Mouse (Mus musculus): Measurements from ENCODE around the gene Mink1. TPM values are rescaled to one million over a fixed set of nuclear protein-coding genes. Genes with fewer than 3 reads are reported as not detected.

The Mink1 gene
- polyA plus RNA-seq, 1 experiment from 2014 or later, result 12.5 TPM

GRCm38 (mm10) chr11:70628431-70628830 lies 65.8 kb downstream of the Mink1 start:
- H3K27me3 ChIP-seq (ENCODE audit: control insufficient read depth, insufficient read depth, low read length), result no peaks in the 10 kb centered on the region
- no peaks in the 10 kb centered on the region for H3K9me3 ChIP-seq (replicated peaks; ENCODE audit: control insufficient read depth, low read length)
- H3K9ac ChIP-seq (ENCODE audit: low read length), result no peak overlapping the region
- H3K36me3 ChIP-seq (ENCODE audit: control insufficient read depth, insufficient read depth, low read length), result no peaks in the 10 kb centered on the region
- ATAC-seq (ENCODE audit: insufficient read depth, low FRiP score), result no peak
- no peak overlapping the region for H3K4me3 ChIP-seq (replicated peaks; ENCODE audit: low read length)
- no peak overlapping the region for H3K27ac ChIP-seq (ENCODE audit: low read length)
- H3K4me2 ChIP-seq (ENCODE audit: low read depth, low read length), result no peak overlapping the region
- no peaks in the 10 kb centered on the region for H3K4me1 ChIP-seq (ENCODE audit: control insufficient read depth, insufficient read depth, low read length)
- 72% methylated on average over 2 of the region's 2 CpGs for WGBS

- WGBS, result 40% methylated on average over 5 of the region's 5 CpGs
- H3K36me3 ChIP-seq (ENCODE audit: control insufficient read depth, insufficient read depth, low read length), result no peaks in the 10 kb centered on the region
- H3K9me3 ChIP-seq (replicated peaks; ENCODE audit: control insufficient read depth, low read length), result no peaks in the 10 kb centered on the region
- no peaks in the 10 kb centered on the region for H3K27me3 ChIP-seq (ENCODE audit: control insufficient read depth, insufficient read depth, low read length)
- H3K27ac ChIP-seq (ENCODE audit: low read length), result no peak overlapping the region
- H3K4me3 ChIP-seq (replicated peaks; ENCODE audit: low read length), result no peak overlapping the region
- no peaks in the 10 kb centered on the region for H3K4me1 ChIP-seq (ENCODE audit: control insufficient read depth, insufficient read depth, low read length)
- H3K9ac ChIP-seq (ENCODE audit: low read length), result no peak overlapping the region
- H3K4me2 ChIP-seq (ENCODE audit: low read depth, low read length), result no peak overlapping the region
- ATAC-seq (ENCODE audit: insufficient read depth, low FRiP score), result no peak
Observed at GRCm38 (mm10) chr11:70629557-70629956, 66.9 kb downstream of the Mink1 start.

- no peaks in the 10 kb centered on the region for H3K36me3 ChIP-seq (ENCODE audit: control insufficient read depth, insufficient read depth, low read length)
- H3K4me3 ChIP-seq (replicated peaks; ENCODE audit: low read length), result no peak overlapping the region
- no peak overlapping the region for H3K9ac ChIP-seq (ENCODE audit: low read length)
- WGBS, result 75% methylated on average over 7 of the region's 7 CpGs
- no peaks in the 10 kb centered on the region for H3K27me3 ChIP-seq (ENCODE audit: control insufficient read depth, insufficient read depth, low read length)
- no peak for ATAC-seq (ENCODE audit: insufficient read depth, low FRiP score)
- H3K9me3 ChIP-seq (replicated peaks; ENCODE audit: control insufficient read depth, low read length), result no peaks in the 10 kb centered on the region
- no peak overlapping the region for H3K4me2 ChIP-seq (ENCODE audit: low read depth, low read length)
- no peak overlapping the region for H3K27ac ChIP-seq (ENCODE audit: low read length)
- no peaks in the 10 kb centered on the region for H3K4me1 ChIP-seq (ENCODE audit: control insufficient read depth, insufficient read depth, low read length)
Observed at GRCm38 (mm10) chr11:70630129-70630528, 67.4 kb downstream of the Mink1 start.

GRCm38 (mm10) chr11:70635601-70636000 lies 72.9 kb downstream of the Mink1 start:
- ATAC-seq (ENCODE audit: insufficient read depth, low FRiP score), result no peak
- WGBS, result 75% methylated on average over 4 of the region's 4 CpGs

GRCm38 (mm10) chr11:70637764-70638163 lies 75.1 kb downstream of the Mink1 start:
- Histone ChIP-seq H3K4me2 (ENCODE audit: low read depth, low read length) (no peak overlapping the region), H3K27ac (ENCODE audit: low read length) (no peak overlapping the region), H3K4me3 (replicated peaks; ENCODE audit: low read length) (no peak overlapping the region), H3K9me3 (replicated peaks; ENCODE audit: control insufficient read depth, low read length) (no peaks in the 10 kb centered on the region), H3K27me3 (ENCODE audit: control insufficient read depth, insufficient read depth, low read length) (no peaks in the 10 kb centered on the region), H3K4me1 (ENCODE audit: control insufficient read depth, insufficient read depth, low read length) (no peaks in the 10 kb centered on the region), H3K9ac (ENCODE audit: low read length) (no peak overlapping the region), H3K36me3 (ENCODE audit: control insufficient read depth, insufficient read depth, low read length) (no peaks in the 10 kb centered on the region)
- ATAC-seq (ENCODE audit: insufficient read depth, low FRiP score), result no peak
- WGBS, result 100% methylated on average over 1 of the region's 1 CpGs

More at GRCm38 (mm10) chr11:70635601-70636000, 72.9 kb downstream of the Mink1 start:
- H3K9ac ChIP-seq (ENCODE audit: low read length), result no peak overlapping the region
- no peaks in the 10 kb centered on the region for H3K4me1 ChIP-seq (ENCODE audit: control insufficient read depth, insufficient read depth, low read length)
- no peak overlapping the region for H3K27ac ChIP-seq (ENCODE audit: low read length)
- no peak overlapping the region for H3K4me2 ChIP-seq (ENCODE audit: low read depth, low read length)
- no peaks in the 10 kb centered on the region for H3K9me3 ChIP-seq (replicated peaks; ENCODE audit: control insufficient read depth, low read length)
- no peaks in the 10 kb centered on the region for H3K27me3 ChIP-seq (ENCODE audit: control insufficient read depth, insufficient read depth, low read length)
- no peak overlapping the region for H3K4me3 ChIP-seq (replicated peaks; ENCODE audit: low read length)
- H3K36me3 ChIP-seq (ENCODE audit: control insufficient read depth, insufficient read depth, low read length), result no peaks in the 10 kb centered on the region

GRCm38 (mm10) chr11:70638293-70638692 lies 75.6 kb downstream of the Mink1 start:
- Histone ChIP-seq H3K9me3 (replicated peaks; ENCODE audit: control insufficient read depth, low read length) (no peaks in the 10 kb centered on the region), H3K27me3 (ENCODE audit: control insufficient read depth, insufficient read depth, low read length) (no peaks in the 10 kb centered on the region), H3K36me3 (ENCODE audit: control insufficient read depth, insufficient read depth, low read length) (no peaks in the 10 kb centered on the region), H3K4me3 (replicated peaks; ENCODE audit: low read length) (no peak overlapping the region), H3K4me1 (ENCODE audit: control insufficient read depth, insufficient read depth, low read length) (no peaks in the 10 kb centered on the region), H3K9ac (ENCODE audit: low read length) (no peak overlapping the region), H3K4me2 (ENCODE audit: low read depth, low read length) (no peak overlapping the region), H3K27ac (ENCODE audit: low read length) (no peak overlapping the region)
- 80% methylated on average over 1 of the region's 1 CpGs for WGBS
- no peak for ATAC-seq (ENCODE audit: insufficient read depth, low FRiP score)

GRCm38 (mm10) chr11:70638714-70639278 lies 76.1 kb downstream of the Mink1 start, which contains the start of gene Gp1ba:
Gene Gp1ba, plus strand, starts transcription at chr11:70639122.
- WGBS, result 21% methylated on average over 5 of the region's 5 CpGs
- Histone ChIP-seq H3K36me3 (ENCODE audit: control insufficient read depth, insufficient read depth, low read length) (no peaks in the 10 kb centered on the region), H3K27ac (ENCODE audit: low read length) (no peak within 1 kb of the TSS), H3K9me3 (replicated peaks; ENCODE audit: control insufficient read depth, low read length) (no peaks in the 10 kb centered on the region), H3K27me3 (ENCODE audit: control insufficient read depth, insufficient read depth, low read length) (no peaks in the 10 kb centered on the region), H3K9ac (ENCODE audit: low read length) (no peak within 1 kb of the TSS), H3K4me3 (replicated peaks; ENCODE audit: low read length) (no peak within 1 kb of the TSS), H3K4me1 (ENCODE audit: control insufficient read depth, insufficient read depth, low read length) (no peaks in the 10 kb centered on the region), H3K4me2 (ENCODE audit: low read depth, low read length) (no peak within 1 kb of the TSS)
- no peak for ATAC-seq (ENCODE audit: insufficient read depth, low FRiP score)

- no peak overlapping the region for H3K9ac ChIP-seq (ENCODE audit: low read length)
- 81% methylated on average over 8 of the region's 8 CpGs for WGBS
- no peak overlapping the region for H3K27ac ChIP-seq (ENCODE audit: low read length)
- H3K36me3 ChIP-seq (ENCODE audit: control insufficient read depth, insufficient read depth, low read length), result 0 out of 2 replicates have a peak, but pooled peaks cover 6% of the 10 kb centered on the region
- ATAC-seq (ENCODE audit: insufficient read depth, low FRiP score), result no peak
- H3K9me3 ChIP-seq (replicated peaks; ENCODE audit: control insufficient read depth, low read length), result no peaks in the 10 kb centered on the region
- no peaks in the 10 kb centered on the region for H3K4me1 ChIP-seq (ENCODE audit: control insufficient read depth, insufficient read depth, low read length)
- H3K27me3 ChIP-seq (ENCODE audit: control insufficient read depth, insufficient read depth, low read length), result no peaks in the 10 kb centered on the region
- H3K4me2 ChIP-seq (ENCODE audit: low read depth, low read length), result no peak overlapping the region
- H3K4me3 ChIP-seq (replicated peaks; ENCODE audit: low read length), result no peak overlapping the region
Observed at GRCm38 (mm10) chr11:70639976-70640375, 77.3 kb downstream of the Mink1 start.

- no peak overlapping the region for H3K27ac ChIP-seq (ENCODE audit: low read length)
- H3K36me3 ChIP-seq (ENCODE audit: control insufficient read depth, insufficient read depth, low read length), result 0 out of 2 replicates have a peak, but pooled peaks cover 6% of the 10 kb centered on the region
- no peak overlapping the region for H3K9ac ChIP-seq (ENCODE audit: low read length)
- WGBS, result 83% methylated on average over 7 of the region's 7 CpGs
- ATAC-seq (ENCODE audit: insufficient read depth, low FRiP score), result no peak
- no peaks in the 10 kb centered on the region for H3K27me3 ChIP-seq (ENCODE audit: control insufficient read depth, insufficient read depth, low read length)
- peaks cover 12% of the 10 kb centered on the region for H3K4me1 ChIP-seq (ENCODE audit: control insufficient read depth, insufficient read depth, low read length)
- no peaks in the 10 kb centered on the region for H3K9me3 ChIP-seq (replicated peaks; ENCODE audit: control insufficient read depth, low read length)
- H3K4me3 ChIP-seq (replicated peaks; ENCODE audit: low read length), result no peak overlapping the region
- no peak overlapping the region for H3K4me2 ChIP-seq (ENCODE audit: low read depth, low read length)
Observed at GRCm38 (mm10) chr11:70641241-70641640, 78.6 kb downstream of the Mink1 start.
